Mouse (Mus musculus) activated CD4-positive, CD25-positive, alpha-beta regulatory T cell, adult 4 months (primary cell): ENCODE data around the gene Mef2c. TPM values are rescaled to one million over a fixed set of nuclear protein-coding genes. Genes with fewer than 3 reads are reported as not detected.

ENCODE experiments used
- ATAC-seq: one replicate; pipeline ENCODE4 v1.8.0; 2017
- polyA plus RNA-seq, 2 experiments: library from polyadenylated mRNA; unstranded; fragments of 100-300 nt; shearing (Covaris generic); gene quantifications; one replicate each; pipeline ENCODE4 v1.2.1; 2017

Mef2c gene
- polyA plus RNA-seq, result 1 to 10 TPM; 1.3 to 8.5 TPM

- ATAC-seq, result no peak
These were observed at the start of gene Mef2c for GRCm38 (mm10) chr13:83503919-83504318. Gene Mef2c (plus strand): TSS chr13:83504034.

GRCm38 (mm10) chr13:83458729-83459128 is 45.1 kb upstream of the Mef2c start:
- ATAC-seq, result no peak

- ATAC-seq, result no peak
These were observed 44.2 kb upstream of the Mef2c start for GRCm38 (mm10) chr13:83459600-83459999.

GRCm38 (mm10) chr13:83460620-83461019 is 43.2 kb upstream of the Mef2c start:
- ATAC-seq, result no peak

- ATAC-seq, result no peak
These were observed 42.3 kb upstream of the Mef2c start for GRCm38 (mm10) chr13:83461556-83461955.

- no peak for ATAC-seq
These were observed 37.1 kb upstream of the Mef2c start for GRCm38 (mm10) chr13:83466756-83467155.

- ATAC-seq, result no peak
These were observed 35.0 kb upstream of the Mef2c start for GRCm38 (mm10) chr13:83468794-83469193.

GRCm38 (mm10) chr13:83473755-83474154 is 30.1 kb upstream of the Mef2c start:
- ATAC-seq, result no peak

- no peak for ATAC-seq
These were observed 23.4 kb upstream of the Mef2c start for GRCm38 (mm10) chr13:83480388-83480787.

- ATAC-seq, result no peak
These were observed 22.5 kb upstream of the Mef2c start for GRCm38 (mm10) chr13:83481310-83481709.

- no peak for ATAC-seq
These were observed 21.7 kb upstream of the Mef2c start for GRCm38 (mm10) chr13:83482087-83482486.

GRCm38 (mm10) chr13:83484215-83484614 is 19.6 kb upstream of the Mef2c start:
- ATAC-seq, result no peak

GRCm38 (mm10) chr13:83484721-83485369 is 19.0 kb upstream of the Mef2c start:
- no peak for ATAC-seq

GRCm38 (mm10) chr13:83492051-83492450 is 11.8 kb upstream of the Mef2c start:
- ATAC-seq, result no peak

GRCm38 (mm10) chr13:83497708-83498107 is 6.1 kb upstream of the Mef2c start:
- ATAC-seq, result no peak

- ATAC-seq, result no peak
These were observed 4.3 kb upstream of the Mef2c start for GRCm38 (mm10) chr13:83499526-83499925.

GRCm38 (mm10) chr13:83507687-83508086 is 3.9 kb downstream of the Mef2c start:
- ATAC-seq, result no peak

- no peak for ATAC-seq
These were observed 11.2 kb downstream of the Mef2c start for GRCm38 (mm10) chr13:83515013-83515547.

- peak; percentile 28 for ATAC-seq
These were observed 14.1 kb downstream of the Mef2c start for GRCm38 (mm10) chr13:83517660-83518609.

- ATAC-seq, result no peak
These were observed 17.0 kb downstream of the Mef2c start for GRCm38 (mm10) chr13:83520807-83521206.

GRCm38 (mm10) chr13:83523232-83523969 is 19.6 kb downstream of the Mef2c start:
- ATAC-seq, result no peak

GRCm38 (mm10) chr13:83524159-83524901 is 20.5 kb downstream of the Mef2c start:
- no peak for ATAC-seq
